Mouse (Mus musculus): ENCODE measurements around the gene Rinl.

Gene Rinl

GRCm38 (mm10) chr7:28823932-28824331 is 35.2 kb downstream of the Rinl start:
- DNase-seq (ENCODE audit: low spot score): no peak

GRCm38 (mm10) chr7:28824941-28825685 is 36.3 kb downstream of the Rinl start, which contains the start of gene Ech1:
TSS of gene Ech1 (plus strand) at chr7:28825217.
- DNase-seq (ENCODE audit: low spot score): peak; percentile 78

- DNase-seq (ENCODE audit: low spot score): no peak
Observed at GRCm38 (mm10) chr7:28825686-28826401, 37.1 kb downstream of the Rinl start.

- DNase-seq (ENCODE audit: low spot score): no peak
Observed at GRCm38 (mm10) chr7:28826402-28826772, 37.6 kb downstream of the Rinl start.

GRCm38 (mm10) chr7:28827338-28827737 is 38.6 kb downstream of the Rinl start:
- no peak for DNase-seq (ENCODE audit: low spot score)

GRCm38 (mm10) chr7:28829821-28830220 is 41.1 kb downstream of the Rinl start:
- DNase-seq (ENCODE audit: low spot score): no peak

GRCm38 (mm10) chr7:28830981-28831380 is 42.2 kb downstream of the Rinl start:
- DNase-seq (ENCODE audit: low spot score): no peak

GRCm38 (mm10) chr7:28831411-28832125 is 42.8 kb downstream of the Rinl start:
- DNase-seq (ENCODE audit: low spot score): no peak

GRCm38 (mm10) chr7:28832137-28832536 is 43.4 kb downstream of the Rinl start:
- DNase-seq (ENCODE audit: low spot score): no peak

- no peak for DNase-seq (ENCODE audit: low spot score)
Observed at GRCm38 (mm10) chr7:28833723-28834347, 45.1 kb downstream of the Rinl start, which contains the start of gene Lgals4. TSS of gene Lgals4 (plus strand) at chr7:28833854.

- DNase-seq (ENCODE audit: low spot score): no peak
Observed at GRCm38 (mm10) chr7:28836936-28837335, 48.2 kb downstream of the Rinl start.

GRCm38 (mm10) chr7:28838331-28838730 is 49.6 kb downstream of the Rinl start:
- no peak for DNase-seq (ENCODE audit: low spot score)

- no peak for DNase-seq (ENCODE audit: low spot score)
Observed at GRCm38 (mm10) chr7:28847273-28847672, 58.5 kb downstream of the Rinl start.
